Mouse (Mus musculus): ENCODE measurements around the gene Selenof.

The Selenof gene

DNA sequence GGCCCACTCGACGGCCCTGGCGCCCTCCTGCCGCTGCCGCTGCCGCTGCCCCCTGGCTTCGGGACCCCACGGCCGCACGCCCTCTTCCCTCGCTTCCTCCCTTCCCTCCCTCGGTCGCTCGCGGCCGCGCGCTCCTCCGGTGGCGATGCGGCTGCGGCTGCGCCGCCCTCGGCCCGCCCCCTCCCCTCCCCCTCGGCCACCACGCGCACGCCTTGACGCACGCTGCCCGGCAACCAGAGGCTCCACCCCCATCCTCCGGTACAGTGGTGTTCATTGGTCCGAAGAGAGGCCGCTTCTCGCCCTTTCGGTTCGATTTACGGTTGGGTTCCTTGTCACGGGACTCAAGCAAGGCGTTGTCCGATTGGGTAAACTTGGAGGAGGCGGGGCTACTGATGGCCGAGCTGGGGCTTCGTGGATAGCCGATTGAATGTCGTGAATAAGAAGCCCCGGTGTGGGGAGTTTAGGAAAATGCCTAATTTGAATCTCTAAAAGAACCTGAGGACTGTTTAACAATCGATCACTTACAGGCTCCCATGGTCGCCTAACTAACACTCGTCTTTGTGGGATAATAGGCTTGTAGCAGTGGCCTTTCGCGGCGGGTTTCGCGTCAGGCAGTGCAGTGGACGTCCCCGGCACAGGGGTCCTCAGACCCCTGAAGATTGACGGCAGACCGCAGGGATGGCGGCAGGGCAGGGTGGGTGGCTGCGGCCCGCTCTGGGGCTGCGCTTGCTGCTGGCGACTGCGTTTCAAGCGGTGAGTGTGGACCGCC is at the start of gene Selenof, which contains the start of gene Hs2st1:
TSS of gene Selenof (plus strand) at position 258 of the 769 bp plus-strand sequence.
TSS of gene Hs2st1 (minus strand) at position 135 of the 769 bp plus-strand sequence.
- DNase-seq (ENCODE audit: low read depth, low spot score): peak; percentile 100

DNA sequence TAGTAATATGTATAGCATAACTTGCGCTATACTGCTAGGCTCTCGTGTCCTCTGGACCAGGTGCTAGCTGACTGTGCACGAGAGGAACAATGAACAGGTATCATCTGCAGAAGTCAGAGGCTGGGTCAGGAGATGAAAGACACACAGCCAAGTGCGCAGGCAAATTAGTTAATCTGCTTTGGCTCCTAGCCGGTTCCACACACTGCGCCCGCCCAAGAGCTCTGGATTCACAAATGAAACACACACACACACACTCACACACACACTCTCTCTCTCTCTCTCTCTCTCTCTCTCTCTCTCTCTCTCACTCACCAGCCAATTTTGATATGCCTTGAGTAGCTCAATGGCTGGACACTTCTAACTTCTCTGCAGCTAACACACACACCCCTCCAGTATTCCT is 42.2 kb upstream of the Selenof start:
- no peak for DNase-seq (ENCODE audit: low read depth, low spot score)

DNA sequence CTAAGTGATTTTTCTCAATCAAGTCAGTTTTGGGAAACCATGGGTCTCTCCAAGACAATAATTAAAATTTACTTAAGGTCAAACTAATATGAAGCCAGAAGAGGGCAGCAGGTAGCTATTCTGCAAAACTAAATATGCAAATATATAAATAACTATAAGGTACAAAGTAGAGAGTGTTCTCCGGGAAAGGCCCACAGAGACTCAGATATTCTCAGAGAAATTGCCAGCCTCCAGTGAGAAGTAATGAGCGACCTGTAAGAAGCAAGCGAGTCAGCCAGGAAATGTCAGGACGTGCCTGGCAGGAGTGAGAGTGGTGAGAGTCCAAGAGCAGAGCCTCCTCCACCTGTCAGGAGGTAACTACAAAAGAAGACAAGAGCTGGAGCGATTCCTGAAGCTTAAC is 39.1 kb upstream of the Selenof start:
- DNase-seq (ENCODE audit: low read depth, low spot score): no peak

DNA sequence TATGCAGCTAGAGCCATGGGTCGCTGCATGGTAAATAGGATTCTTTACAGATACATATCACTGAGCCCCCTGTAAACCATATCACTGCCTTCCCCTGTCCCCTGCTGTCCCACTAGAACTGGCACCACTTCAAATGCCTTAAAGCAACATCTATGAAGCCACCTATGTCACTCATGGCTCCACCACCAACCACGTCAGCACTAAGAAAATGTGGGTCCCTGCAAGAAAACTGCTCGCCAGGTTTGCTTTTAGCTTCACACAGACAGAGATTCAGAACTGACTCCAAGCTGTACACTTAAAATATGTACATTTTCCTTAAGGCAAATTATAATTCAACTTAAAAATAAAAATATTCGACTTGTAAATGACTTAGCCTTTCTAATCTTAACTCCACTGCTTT is 35.0 kb upstream of the Selenof start:
- DNase-seq (ENCODE audit: low read depth, low spot score): no peak

DNA sequence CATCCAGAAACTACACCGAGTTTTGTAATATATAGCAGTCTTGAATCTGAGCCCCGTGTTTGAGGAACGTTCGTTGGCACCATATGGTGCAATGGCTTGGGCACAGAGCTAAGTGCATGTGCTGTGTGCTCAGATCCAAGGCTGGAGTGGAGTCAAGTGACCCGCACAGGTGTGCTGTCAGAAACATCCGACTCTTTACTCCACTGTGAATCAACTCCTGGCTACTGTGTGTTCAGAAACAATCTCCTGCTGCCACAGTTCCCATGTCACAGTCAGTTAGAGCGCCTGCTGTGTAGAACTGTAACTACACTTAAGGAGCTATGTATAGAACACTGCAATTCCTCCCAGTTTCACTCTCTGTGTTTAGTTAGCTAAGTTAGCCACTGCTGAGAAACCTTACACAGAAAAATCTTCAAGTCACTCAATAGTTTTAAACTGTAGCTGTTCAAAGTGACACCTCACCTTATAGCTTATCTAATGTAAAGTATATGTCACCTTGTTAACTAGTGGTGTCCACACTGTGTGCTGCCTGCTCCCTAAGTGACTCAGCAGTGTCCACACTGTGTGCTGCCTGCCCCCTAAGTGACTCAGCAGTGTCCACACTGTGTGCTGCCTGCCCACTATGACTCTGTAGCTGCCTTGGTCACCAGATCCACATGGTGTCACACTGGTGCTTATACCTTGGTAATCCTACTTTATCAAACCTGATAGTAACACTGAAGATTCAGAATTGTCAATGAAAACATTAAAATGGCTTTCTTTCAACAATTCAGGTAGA is 32.8 kb upstream of the Selenof start:
- no peak for DNase-seq (ENCODE audit: low read depth, low spot score)

DNA sequence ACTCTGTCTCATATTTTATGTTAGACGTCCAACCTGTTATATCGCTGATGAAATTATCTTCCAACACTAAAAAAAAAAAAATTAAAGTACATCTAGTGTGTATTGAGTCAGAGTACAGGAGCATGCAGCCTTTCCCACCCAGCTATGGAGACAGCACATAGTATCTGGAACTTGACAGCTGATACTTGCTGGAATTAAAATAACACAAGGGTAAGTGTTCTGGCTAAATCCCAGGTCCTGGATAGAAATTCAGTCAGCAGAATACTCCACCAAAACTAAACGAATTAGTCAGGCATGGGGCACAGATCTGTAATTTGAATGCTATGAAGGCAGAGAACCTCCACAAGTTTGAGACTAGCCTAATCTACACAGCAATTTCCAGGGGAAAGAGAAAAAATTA is 31.1 kb upstream of the Selenof start:
- DNase-seq (ENCODE audit: low read depth, low spot score): no peak

DNA sequence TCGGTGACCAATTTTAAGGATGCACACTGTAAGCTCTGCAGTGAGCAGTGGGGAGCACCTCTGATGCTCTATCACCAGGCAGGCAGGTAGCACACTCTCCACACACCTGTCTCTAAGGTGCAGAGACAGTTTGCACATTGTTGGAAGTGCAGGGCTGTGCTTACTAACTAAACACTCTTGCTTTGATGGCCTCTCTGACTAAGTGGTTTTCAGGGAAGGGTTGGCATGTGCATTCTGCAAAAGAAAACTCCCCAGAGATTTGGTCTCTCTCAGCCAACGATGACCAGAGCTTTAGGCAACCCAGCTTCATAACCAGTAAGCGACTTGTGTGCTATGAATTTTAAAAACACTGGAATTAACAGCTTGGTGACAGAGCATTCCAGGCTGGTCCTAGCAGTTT is 29.3 kb upstream of the Selenof start:
- no peak for DNase-seq (ENCODE audit: low read depth, low spot score)

DNA sequence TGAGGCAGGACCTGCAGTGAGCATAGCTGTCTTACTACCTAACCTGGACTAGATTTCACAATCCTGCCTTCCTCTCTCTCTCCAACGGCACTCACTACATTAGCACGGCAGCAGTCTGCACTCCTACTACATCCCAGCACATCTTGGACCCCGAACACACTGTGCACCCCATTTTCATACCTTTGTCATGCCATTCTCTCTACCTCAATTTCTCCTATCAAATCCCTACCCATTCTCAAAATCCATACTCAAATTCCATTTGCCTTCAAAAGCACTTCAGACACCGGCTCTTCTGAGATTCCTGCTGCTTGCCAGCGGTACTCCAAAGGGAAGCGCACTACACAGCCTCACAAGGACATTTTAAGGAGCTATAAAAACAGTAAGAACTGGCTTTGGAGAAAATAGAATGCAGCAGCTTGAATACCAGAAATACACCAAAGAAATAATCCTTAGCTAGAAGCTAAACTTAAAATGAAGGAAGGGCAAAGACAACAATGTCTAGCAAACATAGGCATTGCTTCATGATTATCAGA is 28.1 kb upstream of the Selenof start:
- DNase-seq (ENCODE audit: low read depth, low spot score): no peak

DNA sequence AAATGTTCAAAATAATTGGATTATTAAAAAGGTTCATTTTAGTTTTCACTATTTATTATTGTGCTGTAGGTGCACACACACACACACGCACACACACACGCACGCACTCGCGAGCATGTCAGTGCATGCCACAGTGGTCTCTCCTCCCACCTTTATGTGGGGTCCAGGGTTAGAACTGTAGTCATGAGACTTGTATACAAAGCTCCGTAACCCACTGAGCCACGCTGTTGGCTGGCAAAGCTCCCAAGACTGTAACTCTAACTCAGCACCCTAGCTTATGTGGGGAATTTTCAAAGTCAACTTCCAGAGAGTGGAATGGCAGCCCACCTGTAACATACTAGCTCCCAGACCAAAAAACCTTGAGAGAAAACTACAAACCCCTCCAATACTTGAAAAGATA is 25.0 kb upstream of the Selenof start:
- no peak for DNase-seq (ENCODE audit: low read depth, low spot score)

DNA sequence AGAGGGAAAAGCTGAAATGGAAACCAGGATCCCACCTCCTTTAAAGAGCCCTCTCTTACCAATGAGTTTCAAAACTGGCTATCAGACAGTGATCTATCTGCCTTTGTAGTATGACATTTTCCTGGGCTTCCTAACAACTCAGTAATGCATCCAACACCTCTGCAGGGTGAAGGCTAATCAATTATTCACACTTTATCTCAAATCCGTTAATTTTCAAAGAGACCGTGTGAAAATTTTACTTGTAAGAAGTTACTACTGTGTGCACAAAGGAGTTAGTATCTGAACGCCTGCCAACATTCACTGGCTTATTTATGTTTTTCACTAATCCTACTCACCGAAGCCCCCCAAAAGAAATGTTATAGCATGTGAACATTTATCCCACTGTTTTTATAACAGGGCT is 24.3 kb upstream of the Selenof start:
- DNase-seq (ENCODE audit: low read depth, low spot score): no peak

DNA sequence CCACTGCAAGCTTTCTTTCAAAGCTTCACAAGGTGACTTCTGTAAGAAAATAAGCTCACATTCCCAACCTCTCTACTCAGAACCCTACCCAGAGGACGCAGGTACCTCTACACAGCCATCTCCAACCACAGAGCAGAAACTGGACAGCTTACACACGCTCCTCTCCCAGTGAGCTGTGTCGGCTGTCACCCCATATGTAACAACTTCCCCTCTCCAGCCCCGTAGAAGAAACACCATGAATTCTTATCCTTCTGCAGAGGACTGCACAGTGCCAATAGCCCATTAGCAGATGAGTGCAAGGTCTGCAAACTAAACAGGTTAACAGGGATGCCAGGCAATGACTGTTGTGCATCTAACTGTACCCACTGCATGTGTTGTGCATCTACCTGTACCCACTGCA is 23.6 kb upstream of the Selenof start:
- DNase-seq (ENCODE audit: low read depth, low spot score): no peak

DNA sequence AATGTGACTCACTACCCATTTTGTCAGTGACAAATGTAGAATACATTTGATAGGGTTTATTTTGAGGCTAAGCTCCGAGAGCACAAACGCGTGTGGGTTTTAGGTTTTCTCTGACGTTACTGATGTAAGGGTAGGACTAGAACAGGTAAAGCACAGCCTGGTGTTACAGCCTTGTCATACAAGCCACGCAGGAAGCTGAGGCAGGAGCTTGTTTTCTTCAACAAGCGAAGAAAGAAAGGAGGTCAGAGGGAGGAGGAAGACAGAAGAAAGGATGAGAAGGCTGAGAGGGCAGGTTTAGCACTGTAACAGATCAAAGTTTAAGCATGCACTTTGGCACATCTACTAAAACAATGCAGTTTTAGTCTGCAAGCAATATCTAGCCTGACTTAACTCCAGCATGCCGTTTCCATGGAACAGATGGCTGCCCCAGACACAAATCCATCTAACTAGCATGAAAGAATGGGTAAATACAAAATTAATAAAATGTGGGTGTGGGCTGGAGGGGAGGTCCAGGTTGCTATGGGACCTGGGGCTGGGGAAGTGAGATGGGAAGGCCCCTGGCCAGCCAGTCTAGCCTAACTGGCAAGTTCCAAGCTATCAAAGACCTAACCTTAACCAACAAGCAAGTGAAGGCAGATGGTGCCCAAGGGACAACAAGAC is 21.8 kb upstream of the Selenof start:
- no peak for DNase-seq (ENCODE audit: low read depth, low spot score)

DNA sequence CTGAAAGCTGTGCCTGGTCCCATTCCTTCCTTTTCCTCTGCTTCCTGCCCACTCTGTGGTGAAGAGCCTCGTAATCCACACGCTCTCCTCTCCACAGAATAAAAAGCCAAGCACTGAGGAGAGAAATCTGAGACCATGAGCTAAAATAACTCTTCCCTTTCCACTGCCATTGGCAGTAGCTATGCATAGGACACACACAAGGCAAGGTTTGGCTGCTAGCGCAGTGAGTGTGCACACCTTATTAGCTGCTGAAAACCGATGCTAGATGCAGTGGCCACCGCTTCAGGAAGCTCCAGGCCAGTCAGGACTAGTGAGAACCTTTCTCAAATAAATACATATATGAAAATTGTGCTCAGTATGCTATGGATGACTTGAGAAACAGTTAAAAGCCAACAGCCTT is 20.1 kb upstream of the Selenof start:
- DNase-seq (ENCODE audit: low read depth, low spot score): no peak

DNA sequence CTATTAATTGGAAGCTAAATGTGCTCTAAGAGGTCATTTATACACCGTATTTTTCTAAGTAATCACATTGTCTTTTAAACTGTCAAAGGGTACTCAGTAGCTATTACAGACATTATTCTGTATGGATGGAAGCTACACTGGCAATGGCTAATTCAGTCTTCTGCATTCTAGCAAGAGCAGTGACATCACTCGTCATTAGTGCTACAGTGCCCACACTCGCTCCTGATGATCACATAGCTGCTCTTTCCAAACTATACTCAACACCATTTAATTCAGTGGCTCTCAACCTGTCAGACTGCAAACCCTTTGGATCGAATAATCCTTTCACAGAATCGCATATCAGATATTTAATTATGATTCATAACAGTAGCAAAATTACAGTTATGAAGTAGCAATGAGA is 19.4 kb upstream of the Selenof start:
- no peak for DNase-seq (ENCODE audit: low read depth, low spot score)

DNA sequence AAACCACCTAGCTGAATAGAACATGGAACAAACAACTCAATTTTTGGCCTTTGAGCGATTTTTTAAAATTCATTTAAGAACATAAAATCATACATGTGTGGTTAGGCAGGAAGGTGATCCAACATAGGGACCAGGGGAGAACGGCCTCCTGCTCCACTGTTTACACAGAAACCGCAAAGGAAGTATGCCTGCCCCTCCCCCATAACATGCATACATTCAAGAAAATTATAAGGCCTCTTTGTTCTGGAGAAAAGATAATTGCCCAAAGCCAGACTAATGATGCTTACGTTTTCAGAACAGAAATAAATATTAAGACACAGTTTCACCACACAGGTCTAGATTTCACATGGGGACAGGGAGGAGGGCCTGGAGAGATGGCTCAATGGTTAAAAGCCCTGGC is 18.7 kb upstream of the Selenof start:
- DNase-seq (ENCODE audit: low read depth, low spot score): no peak

DNA sequence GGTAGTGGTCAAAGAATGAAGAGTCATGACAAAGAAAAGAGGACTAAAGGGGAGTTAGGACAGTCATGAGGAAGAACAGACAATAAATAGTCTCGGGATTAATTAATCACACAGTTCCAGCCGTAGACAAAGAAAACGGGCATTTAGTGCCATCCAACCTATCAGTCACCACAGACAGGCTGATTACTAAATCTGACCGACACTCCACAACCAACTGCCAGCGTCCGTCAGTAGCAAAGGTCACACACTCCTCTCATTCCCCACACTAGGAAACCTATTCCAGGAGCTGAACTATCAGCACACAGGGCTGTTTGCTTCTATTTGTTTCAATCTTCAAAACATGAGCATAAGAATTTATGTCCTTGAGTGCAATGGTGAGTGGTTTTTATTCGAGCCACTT is 16.2 kb upstream of the Selenof start:
- no peak for DNase-seq (ENCODE audit: low read depth, low spot score)

DNA sequence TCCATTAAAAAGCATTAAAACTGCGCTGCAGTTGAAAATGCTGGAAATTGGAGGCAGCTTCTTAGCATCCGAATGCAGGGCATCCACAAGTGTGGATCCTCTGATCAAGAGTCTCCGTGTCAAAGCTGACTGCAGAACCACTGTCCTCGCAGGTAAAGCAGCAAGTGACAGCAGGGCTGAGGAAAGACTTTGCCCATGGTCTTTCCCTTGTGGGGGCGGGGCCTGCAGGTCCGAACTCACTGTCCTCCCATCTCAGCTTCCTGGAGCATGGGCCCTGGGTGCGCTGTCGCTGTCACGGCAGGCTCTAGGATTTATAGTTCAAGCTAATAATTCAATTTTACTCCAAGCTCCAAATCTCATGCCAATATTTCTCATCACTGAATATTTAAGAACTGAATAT is 15.6 kb upstream of the Selenof start:
- DNase-seq (ENCODE audit: low read depth, low spot score): no peak

DNA sequence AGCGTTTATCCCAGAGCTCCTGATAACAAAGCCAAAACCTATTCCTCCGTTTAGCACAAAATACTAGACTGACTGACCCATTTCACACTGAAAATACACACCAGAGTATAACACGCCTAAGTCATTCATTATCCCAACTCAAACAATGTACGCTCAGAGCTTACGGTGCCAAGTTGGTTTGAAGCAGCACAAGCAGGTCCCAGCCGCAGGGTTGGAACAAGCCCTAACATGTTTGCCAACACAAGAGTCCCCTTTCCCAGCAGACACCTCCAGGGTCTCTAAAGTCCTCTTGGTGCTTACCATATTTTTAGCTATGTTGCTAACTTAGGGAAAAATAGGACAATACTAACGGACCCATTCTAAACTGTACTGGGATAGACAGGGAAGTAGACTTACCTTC is 15.0 kb upstream of the Selenof start:
- no peak for DNase-seq (ENCODE audit: low read depth, low spot score)

DNA sequence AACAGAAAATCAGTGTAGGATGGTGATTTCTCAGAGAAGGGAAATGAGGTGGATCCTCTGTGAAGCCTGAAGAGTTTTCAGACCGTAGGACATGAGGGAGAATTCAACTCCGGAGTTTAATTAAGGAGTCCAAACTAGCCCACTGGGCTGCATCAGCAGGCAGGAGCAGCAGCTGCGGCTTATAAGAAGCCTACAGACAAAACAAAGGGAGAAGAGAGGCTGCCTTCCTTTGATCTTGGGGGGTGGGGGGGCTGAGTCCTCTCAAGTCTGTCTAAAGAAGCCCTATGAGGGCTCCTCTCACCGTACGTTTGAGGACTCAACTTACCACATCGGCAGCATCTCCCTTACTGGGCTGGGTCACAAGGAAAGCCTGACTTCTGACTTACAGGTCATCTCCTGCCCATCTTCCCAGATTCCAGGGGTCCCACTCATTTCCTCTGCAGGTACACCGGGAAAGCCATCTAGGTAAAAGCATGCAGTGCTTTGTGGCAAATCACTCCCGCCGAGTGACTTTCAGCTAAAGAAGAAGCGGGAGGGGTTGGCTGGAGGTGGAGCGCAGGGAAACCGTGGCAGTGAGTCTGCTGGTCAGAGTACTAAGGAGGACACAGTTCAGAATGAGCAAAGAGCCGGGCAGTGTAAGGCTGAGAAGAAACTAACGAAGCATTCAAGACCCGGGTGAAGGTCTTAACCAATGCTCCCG is 13.3 kb upstream of the Selenof start:
- DNase-seq (ENCODE audit: low read depth, low spot score): no peak

DNA sequence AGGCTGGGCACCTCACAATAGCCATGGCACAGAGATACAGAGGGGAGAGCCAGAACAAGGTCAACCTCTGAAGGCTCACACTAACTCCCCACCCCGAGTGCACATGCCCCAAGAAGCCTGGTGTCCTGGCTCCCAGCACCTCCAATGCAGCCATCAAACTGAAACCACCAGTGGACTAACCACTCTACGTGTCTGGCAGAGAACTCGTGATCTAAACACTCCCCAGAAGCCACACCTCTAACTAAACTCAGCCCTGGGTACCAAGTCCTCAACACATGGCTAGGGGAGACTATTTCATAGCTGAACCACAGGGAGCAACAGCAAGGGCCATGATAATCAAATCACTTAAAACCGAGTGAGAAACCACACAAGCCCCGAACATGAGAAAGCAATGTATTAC is 11.8 kb upstream of the Selenof start:
- DNase-seq (ENCODE audit: low read depth, low spot score): no peak

DNA sequence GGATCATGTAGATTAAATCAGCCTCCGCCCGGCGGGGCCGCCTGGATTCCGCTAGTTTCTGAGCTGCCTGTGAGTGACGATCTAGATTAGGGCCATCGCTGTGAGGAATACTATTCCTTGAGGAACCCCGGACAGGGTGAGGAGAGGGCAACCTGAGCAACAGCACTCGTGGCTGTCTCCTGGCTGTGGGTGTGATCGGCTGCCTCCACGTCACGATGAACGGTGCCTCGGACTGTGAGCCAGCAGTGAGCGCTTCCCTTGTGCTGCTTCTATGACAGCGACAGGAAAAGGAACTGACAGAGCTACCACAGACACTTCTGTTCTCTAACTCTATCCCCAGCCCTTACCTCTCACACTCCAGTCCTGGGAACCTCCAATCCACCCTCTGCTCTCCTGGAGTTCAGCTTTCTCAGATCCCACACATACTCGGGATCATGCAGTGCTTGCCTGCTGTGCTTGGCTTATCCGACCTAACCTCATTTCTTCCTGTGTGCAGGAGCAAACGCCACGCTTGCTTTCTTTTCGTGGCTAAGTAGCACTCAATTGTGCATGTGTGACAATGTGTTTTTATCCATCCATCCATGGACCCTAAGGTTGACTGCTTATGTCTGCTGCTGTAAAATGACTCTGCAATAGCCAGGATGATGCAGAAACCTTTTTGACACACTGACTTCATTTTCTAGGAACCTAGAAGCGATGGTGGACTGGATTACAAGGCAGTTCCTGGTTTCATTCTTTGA is 8.4 kb upstream of the Selenof start:
- no peak for DNase-seq (ENCODE audit: low read depth, low spot score)

Measured in brain, embryonic 18.5 days (tissue).